Mouse (Mus musculus): ENCODE measurements around the gene Flywch1. TPM values are rescaled to one million over a fixed set of nuclear protein-coding genes. Genes with fewer than 3 reads are reported as not detected.
A peak's percentile ranks its signal among the peaks of the same experiment; 100 is the strongest.

Gene Flywch1
- polyA plus RNA-seq, 1 experiment from 2014 or later = 127 TPM

- Histone ChIP-seq H3K9me3 (ENCODE audit: control insufficient read depth, low read length) (no peaks in the 10 kb centered on the region), H3K9ac (ENCODE audit: low read depth, low read length) (no peak overlapping the region), H3K4me1 (replicated peaks; ENCODE audit: control insufficient read depth, insufficient read depth, low read length) (peaks cover 16% of the 10 kb centered on the region), H3K4me2 (replicated peaks; ENCODE audit: low read depth, low read length) (no peak overlapping the region), H3K27me3 (ENCODE audit: control insufficient read depth, insufficient read depth, low read length) (peaks cover 75% of the 10 kb centered on the region), H3K36me3 (ENCODE audit: control insufficient read depth, insufficient read depth, low read length) (no peaks in the 10 kb centered on the region), H3K4me3 (ENCODE audit: low read depth, low read length) (no peak overlapping the region), H3K27ac (ENCODE audit: low read depth, low read length) (no peak overlapping the region)
- DNase-seq (ENCODE audit: low spot score) (peak; percentile 18), ATAC-seq (ENCODE audit: low FRiP score) (no peak)
- WGBS = 19% methylated on average over 8 of the region's 8 CpGs
Observed at GRCm38 (mm10) chr17:23744076-23744475, 27.3 kb downstream of the Flywch1 start.

- no peak overlapping the region for H3K4me3 ChIP-seq (ENCODE audit: low read depth, low read length)
- 71% methylated on average over 12 of the region's 12 CpGs for WGBS
- H3K4me1 ChIP-seq (replicated peaks; ENCODE audit: control insufficient read depth, insufficient read depth, low read length) = peaks cover 18% of the 10 kb centered on the region
- H3K36me3 ChIP-seq (ENCODE audit: control insufficient read depth, insufficient read depth, low read length) = no peaks in the 10 kb centered on the region
- peaks cover 72% of the 10 kb centered on the region for H3K27me3 ChIP-seq (ENCODE audit: control insufficient read depth, insufficient read depth, low read length)
- ATAC-seq (ENCODE audit: low FRiP score) (no peak), DNase-seq (ENCODE audit: low spot score) (no peak)
- H3K27ac ChIP-seq (ENCODE audit: low read depth, low read length) = no peak overlapping the region
- no peaks in the 10 kb centered on the region for H3K9me3 ChIP-seq (ENCODE audit: control insufficient read depth, low read length)
- H3K9ac ChIP-seq (ENCODE audit: low read depth, low read length) = no peak overlapping the region
- H3K4me2 ChIP-seq (replicated peaks; ENCODE audit: low read depth, low read length) = no peak overlapping the region
Observed at GRCm38 (mm10) chr17:23742941-23743340, 28.5 kb downstream of the Flywch1 start.

GRCm38 (mm10) chr17:23742210-23742793 is 29.1 kb downstream of the Flywch1 start:
- Histone ChIP-seq H3K36me3 (ENCODE audit: control insufficient read depth, insufficient read depth, low read length) (no peaks in the 10 kb centered on the region), H3K9ac (ENCODE audit: low read depth, low read length) (no peak overlapping the region), H3K4me3 (ENCODE audit: low read depth, low read length) (no peak overlapping the region), H3K4me1 (replicated peaks; ENCODE audit: control insufficient read depth, insufficient read depth, low read length) (peaks cover 19% of the 10 kb centered on the region), H3K4me2 (replicated peaks; ENCODE audit: low read depth, low read length) (peak overlapping the region; percentile 2; the same call in 1 of the 2 replicates), H3K9me3 (ENCODE audit: control insufficient read depth, low read length) (no peaks in the 10 kb centered on the region), H3K27me3 (ENCODE audit: control insufficient read depth, insufficient read depth, low read length) (peaks cover 68% of the 10 kb centered on the region), H3K27ac (ENCODE audit: low read depth, low read length) (no peak overlapping the region)
- 7% methylated on average over 44 of the region's 44 CpGs for WGBS
- peak; percentile 54 for DNase-seq (ENCODE audit: low spot score)
- ATAC-seq (ENCODE audit: low FRiP score) = no peak

GRCm38 (mm10) chr17:23741359-23742209 is 29.8 kb downstream of the Flywch1 start:
- no peak overlapping the region for H3K4me2 ChIP-seq (replicated peaks; ENCODE audit: low read depth, low read length)
- peaks cover 19% of the 10 kb centered on the region for H3K4me1 ChIP-seq (replicated peaks; ENCODE audit: control insufficient read depth, insufficient read depth, low read length)
- H3K27ac ChIP-seq (ENCODE audit: low read depth, low read length) = no peak overlapping the region
- no peak for ATAC-seq (ENCODE audit: low FRiP score)
- no peak overlapping the region for H3K9ac ChIP-seq (ENCODE audit: low read depth, low read length)
- H3K9me3 ChIP-seq (ENCODE audit: control insufficient read depth, low read length) = no peaks in the 10 kb centered on the region
- H3K4me3 ChIP-seq (ENCODE audit: low read depth, low read length) = no peak overlapping the region
- no peak for DNase-seq (ENCODE audit: low spot score)
- WGBS = 46% methylated on average over 38 of the region's 38 CpGs
- H3K27me3 ChIP-seq (ENCODE audit: control insufficient read depth, insufficient read depth, low read length) = peaks cover 63% of the 10 kb centered on the region
- H3K36me3 ChIP-seq (ENCODE audit: control insufficient read depth, insufficient read depth, low read length) = no peaks in the 10 kb centered on the region

- peak within 1 kb of the TSS; percentile 82 for H3K27ac ChIP-seq (ENCODE audit: low read depth, low read length)
- no peaks in the 10 kb centered on the region for H3K36me3 ChIP-seq (ENCODE audit: control insufficient read depth, insufficient read depth, low read length)
- DNase-seq (ENCODE audit: low spot score) (no peak), ATAC-seq (ENCODE audit: low FRiP score) (no peak; the same call in 1 of the 2 replicates)
- peak within 1 kb of the TSS; percentile 60 for H3K4me3 ChIP-seq (ENCODE audit: low read depth, low read length)
- H3K4me1 ChIP-seq (replicated peaks; ENCODE audit: control insufficient read depth, insufficient read depth, low read length) = peaks cover 11% of the 10 kb centered on the region
- peak within 1 kb of the TSS; percentile 74 for H3K9ac ChIP-seq (ENCODE audit: low read depth, low read length)
- 10% methylated on average over 13 of the region's 13 CpGs for WGBS
- H3K9me3 ChIP-seq (ENCODE audit: control insufficient read depth, low read length) = no peaks in the 10 kb centered on the region
- peaks cover 53% of the 10 kb centered on the region for H3K27me3 ChIP-seq (ENCODE audit: control insufficient read depth, insufficient read depth, low read length)
- peak within 1 kb of the TSS; percentile 99 for H3K4me2 ChIP-seq (replicated peaks; ENCODE audit: low read depth, low read length)
Observed at GRCm38 (mm10) chr17:23740598-23741021, 30.8 kb downstream of the Flywch1 start, which contains the start of gene Paqr4. TSS of gene Paqr4 (minus strand) at chr17:23740867.

- Histone ChIP-seq H3K27ac (ENCODE audit: low read depth, low read length) (peak overlapping the region; percentile 82), H3K9ac (ENCODE audit: low read depth, low read length) (peak overlapping the region; percentile 74), H3K4me3 (ENCODE audit: low read depth, low read length) (peak overlapping the region; percentile 60), H3K4me2 (replicated peaks; ENCODE audit: low read depth, low read length) (peak overlapping the region; percentile 99), H3K36me3 (ENCODE audit: control insufficient read depth, insufficient read depth, low read length) (no peaks in the 10 kb centered on the region), H3K9me3 (ENCODE audit: control insufficient read depth, low read length) (no peaks in the 10 kb centered on the region), H3K27me3 (ENCODE audit: control insufficient read depth, insufficient read depth, low read length) (peaks cover 48% of the 10 kb centered on the region), H3K4me1 (replicated peaks; ENCODE audit: control insufficient read depth, insufficient read depth, low read length) (peaks cover 11% of the 10 kb centered on the region)
- DNase-seq (ENCODE audit: low spot score) = peak; percentile 87
- peak; percentile 84 for ATAC-seq (ENCODE audit: low FRiP score)
- WGBS = 2% methylated on average over 35 of the region's 46 CpGs
Observed at GRCm38 (mm10) chr17:23740136-23740584, 31.2 kb downstream of the Flywch1 start.

- DNase-seq (ENCODE audit: low spot score) = no peak
- peak; percentile 56 for ATAC-seq (ENCODE audit: low FRiP score)
- Histone ChIP-seq H3K4me2 (replicated peaks; ENCODE audit: low read depth, low read length) (peak overlapping the region; percentile 99), H3K36me3 (ENCODE audit: control insufficient read depth, insufficient read depth, low read length) (no peaks in the 10 kb centered on the region), H3K9me3 (ENCODE audit: control insufficient read depth, low read length) (no peaks in the 10 kb centered on the region), H3K27me3 (ENCODE audit: control insufficient read depth, insufficient read depth, low read length) (peaks cover 41% of the 10 kb centered on the region), H3K4me1 (replicated peaks; ENCODE audit: control insufficient read depth, insufficient read depth, low read length) (peaks cover 7% of the 10 kb centered on the region), H3K4me3 (ENCODE audit: low read depth, low read length) (peak overlapping the region; percentile 60), H3K27ac (ENCODE audit: low read depth, low read length) (peak overlapping the region; percentile 82), H3K9ac (ENCODE audit: low read depth, low read length) (peak overlapping the region; percentile 74)
- 1% methylated on average over 47 of the region's 48 CpGs for WGBS
Observed at GRCm38 (mm10) chr17:23739202-23740135, 31.9 kb downstream of the Flywch1 start.

GRCm38 (mm10) chr17:23738836-23739201 is 32.6 kb downstream of the Flywch1 start:
- peak overlapping the region; percentile 99 for H3K4me2 ChIP-seq (replicated peaks; ENCODE audit: low read depth, low read length)
- peaks cover 7% of the 10 kb centered on the region for H3K4me1 ChIP-seq (replicated peaks; ENCODE audit: control insufficient read depth, insufficient read depth, low read length)
- H3K27me3 ChIP-seq (ENCODE audit: control insufficient read depth, insufficient read depth, low read length) = peaks cover 35% of the 10 kb centered on the region
- DNase-seq (ENCODE audit: low spot score) (peak; percentile 11), ATAC-seq (ENCODE audit: low FRiP score) (no peak)
- no peaks in the 10 kb centered on the region for H3K36me3 ChIP-seq (ENCODE audit: control insufficient read depth, insufficient read depth, low read length)
- WGBS = 30% methylated on average over 2 of the region's 2 CpGs
- H3K27ac ChIP-seq (ENCODE audit: low read depth, low read length) = peak overlapping the region; percentile 82; the same call in 1 of the 2 replicates
- no peaks in the 10 kb centered on the region for H3K9me3 ChIP-seq (ENCODE audit: control insufficient read depth, low read length)
- peak overlapping the region; percentile 60 for H3K4me3 ChIP-seq (ENCODE audit: low read depth, low read length)
- peak overlapping the region; percentile 74 for H3K9ac ChIP-seq (ENCODE audit: low read depth, low read length)
